Mouse (Mus musculus): ENCODE measurements around the gene Nrxn1. TPM values are rescaled to one million over a fixed set of nuclear protein-coding genes. Genes with fewer than 3 reads are reported as not detected.
A peak's percentile ranks its signal among the peaks of the same experiment; 100 is the strongest.

Gene Nrxn1
- total and polyA plus RNA-seq, 3 experiments = not detected

GRCm38 (mm10) chr17:90627395-90627794 lies 465.5 kb downstream of the Nrxn1 start:
- Histone ChIP-seq H3K9me3 (replicated peaks; ENCODE audit: insufficient read depth, low read length) (no peaks in the 10 kb centered on the region), H3K4me1 (ENCODE audit: control insufficient read depth in 1 of 2, insufficient read depth in 2 of 2, low read length in 2 of 2) (peaks cover 0 to 4% of the 10 kb centered on the region in 2 experiments; a peak in 1 of 4 replicates), H3K36me3 (ENCODE audit: control insufficient read depth in 1 of 2, insufficient read depth in 2 of 2, low read length in 2 of 2) (no peaks in the 10 kb centered on the region), H3K79me2 (ENCODE audit: control insufficient read depth, insufficient read depth, low read length, poor library complexity) (no peaks in the 10 kb centered on the region), H3K27ac (ENCODE audit: control insufficient read depth, low read depth, low read length) (no peak overlapping the region), H3K27me3 (ENCODE audit: control insufficient read depth in 1 of 2, insufficient read depth in 2 of 2, low read length in 2 of 2) (no peaks in the 10 kb centered on the region), H3K9ac (ENCODE audit: control insufficient read depth, low read depth, low read length, poor library complexity, severe bottlenecking) (no peak overlapping the region), H3K4me3 (ENCODE audit: control insufficient read depth in 1 of 2, insufficient read depth in 1 of 2, low read depth in 2 of 2, low read length in 2 of 2) (peak overlapping the region in 1 of 2 experiments; percentile 50; a peak in 1 of 4 replicates)
- TF ChIP-seq SMC3 (IDR thresholded peaks at IDR 0.05; ENCODE audit: low read depth, low read length) (no peak), CHD1 (IDR thresholded peaks at IDR 0.05; ENCODE audit: low read depth, low read length) (no peak), GATA1 (IDR thresholded peaks at IDR 0.05; ENCODE audit: low read depth, low read length) (no peak), JUND (IDR thresholded peaks at IDR 0.05; ENCODE audit: low read depth, low read length) (no peak), POLR2AphosphoS2 (IDR thresholded peaks at IDR 0.05; ENCODE audit: low read length) (no peak), USF1 (IDR thresholded peaks at IDR 0.05; ENCODE audit: low read depth, low read length) (no peak), HCFC1 (IDR thresholded peaks at IDR 0.05; ENCODE audit: low read depth, low read length) (no peak), NRF1 (IDR thresholded peaks at IDR 0.05; ENCODE audit: insufficient read depth, low read depth, low read length, poor library complexity, severe bottlenecking) (no peak), MYB (IDR thresholded peaks at IDR 0.05; ENCODE audit: low read depth, low read length) (no peak), ZC3H11A (IDR thresholded peaks at IDR 0.05; ENCODE audit: low read depth, low read length) (no peak), POLR2A (IDR thresholded peaks at IDR 0.05; ENCODE audit: control insufficient read depth in 1 of 2, insufficient read depth in 1 of 2, low read depth in 1 of 2, low read length in 2 of 2, poor library complexity in 1 of 2) (no peak), MAZ (IDR thresholded peaks at IDR 0.05; ENCODE audit: low read depth, low read length) (no peak), E2F4 (IDR thresholded peaks at IDR 0.05; ENCODE audit: borderline replicate concordance, low read depth, low read length) (no peak), CHD2 (IDR thresholded peaks at IDR 0.05; ENCODE audit: low read length) (no peak), ZKSCAN1 (IDR thresholded peaks at IDR 0.05; ENCODE audit: low read depth, low read length) (no peak), ELF1 (IDR thresholded peaks at IDR 0.05; ENCODE audit: low read depth, low read length) (no peak), KAT2A (conservative IDR thresholded peaks at IDR 0.05; ENCODE audit: low read depth, low read length) (no peak), MAX (IDR thresholded peaks at IDR 0.05; ENCODE audit: low read length) (no peak), SIN3A (IDR thresholded peaks at IDR 0.05; ENCODE audit: low read length) (no peak)
- no peak for DNase-seq (ENCODE audit: low read depth, low spot score)

- Histone ChIP-seq H3K27me3 (ENCODE audit: control insufficient read depth in 1 of 2, insufficient read depth in 2 of 2, low read length in 2 of 2) (no peaks in the 10 kb centered on the region), H3K36me3 (ENCODE audit: control insufficient read depth in 1 of 2, insufficient read depth in 2 of 2, low read length in 2 of 2) (no peaks in the 10 kb centered on the region), H3K79me2 (ENCODE audit: control insufficient read depth, insufficient read depth, low read length, poor library complexity) (no peaks in the 10 kb centered on the region), H3K4me1 (ENCODE audit: control insufficient read depth in 1 of 2, insufficient read depth in 2 of 2, low read length in 2 of 2) (peaks cover 0 to 4% of the 10 kb centered on the region in 2 experiments; a peak in 1 of 4 replicates), H3K27ac (ENCODE audit: control insufficient read depth, low read depth, low read length) (no peak overlapping the region), H3K9me3 (replicated peaks; ENCODE audit: insufficient read depth, low read length) (no peaks in the 10 kb centered on the region), H3K4me3 (ENCODE audit: control insufficient read depth in 1 of 2, insufficient read depth in 1 of 2, low read depth in 2 of 2, low read length in 2 of 2) (no peak overlapping the region), H3K9ac (ENCODE audit: control insufficient read depth, low read depth, low read length, poor library complexity, severe bottlenecking) (no peak overlapping the region)
- TF ChIP-seq MYC (IDR thresholded peaks at IDR 0.05; ENCODE audit: low read depth, low read length) (no peak), TCF12 (IDR thresholded peaks at IDR 0.05; ENCODE audit: low read depth, low read length) (no peak), ZKSCAN1 (IDR thresholded peaks at IDR 0.05; ENCODE audit: low read depth, low read length) (no peak), RAD21 (IDR thresholded peaks at IDR 0.05; ENCODE audit: low read depth, low read length) (no peak), MYB (IDR thresholded peaks at IDR 0.05; ENCODE audit: low read depth, low read length) (no peak), NRF1 (IDR thresholded peaks at IDR 0.05; ENCODE audit: insufficient read depth, low read depth, low read length, poor library complexity, severe bottlenecking) (no peak), HCFC1 (IDR thresholded peaks at IDR 0.05; ENCODE audit: low read depth, low read length) (no peak), POLR2AphosphoS5 (IDR thresholded peaks at IDR 0.05; ENCODE audit: borderline replicate concordance, low read depth, low read length) (no peak), CHD1 (IDR thresholded peaks at IDR 0.05; ENCODE audit: low read depth, low read length) (no peak), CTCF (IDR thresholded peaks at IDR 0.05 in 2 of 3, conservative IDR thresholded peaks at IDR 0.05 in 1 of 3; ENCODE audit: control insufficient read depth in 1 of 3, insufficient read depth in 1 of 3, low read depth in 2 of 3, low read length in 3 of 3, poor library complexity in 1 of 3, severe bottlenecking in 1 of 3) (no peak)
- no peak for DNase-seq (ENCODE audit: low read depth, low spot score)
Observed at GRCm38 (mm10) chr17:90624591-90625266, 468.1 kb downstream of the Nrxn1 start.

Data from MEL (cell line).